Mouse (Mus musculus): ENCODE results near the gene Chil1. TPM values are rescaled to one million over a fixed set of nuclear protein-coding genes. Genes with fewer than 3 reads are reported as not detected.

Chil1 gene
- polyA plus RNA-seq, 1 experiment from 2014 or later = 3.9 TPM

DNA sequence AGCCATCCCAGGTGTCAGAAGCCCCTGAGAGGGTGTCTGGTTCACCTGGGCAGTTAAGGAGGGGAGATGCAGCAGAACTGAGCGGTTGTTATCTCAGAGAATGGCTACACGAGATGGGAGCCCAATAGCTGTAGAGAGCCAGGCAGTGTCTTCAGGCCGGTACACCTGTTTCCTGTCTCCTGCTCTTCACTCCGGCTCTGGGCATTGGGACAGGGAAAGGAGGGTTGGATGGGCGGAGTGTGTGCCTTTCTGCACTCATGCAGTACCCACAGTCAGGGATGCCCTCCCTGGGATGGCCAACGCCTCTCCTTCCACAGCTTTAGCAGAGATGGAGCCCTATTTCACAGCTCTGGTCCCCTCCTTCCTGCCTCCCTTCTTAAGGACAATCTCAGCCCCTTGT lies 29.1 kb downstream of the Chil1 start:
- no peaks in the 10 kb centered on the region for H3K27me3 ChIP-seq (replicated peaks; ENCODE audit: control insufficient read depth, insufficient read depth, low read length)
- H3K4me1 ChIP-seq (ENCODE audit: control insufficient read depth, insufficient read depth, low read depth, low read length) = peaks cover 5% of the 10 kb centered on the region
- H3K36me3 ChIP-seq (ENCODE audit: control insufficient read depth, insufficient read depth, low read length) = no peaks in the 10 kb centered on the region
- no peak overlapping the region for H3K27ac ChIP-seq (ENCODE audit: low read depth, low read length)
- H3K9me3 ChIP-seq (ENCODE audit: control insufficient read depth, low read length) = no peaks in the 10 kb centered on the region
- 80% methylated on average over 6 of the region's 6 CpGs for WGBS
- no peak overlapping the region for H3K9ac ChIP-seq (ENCODE audit: low read depth, low read length)
- no peak for ATAC-seq
- H3K4me3 ChIP-seq (ENCODE audit: low read length) = no peak overlapping the region
- no peak overlapping the region for H3K4me2 ChIP-seq (ENCODE audit: low read length)

DNA sequence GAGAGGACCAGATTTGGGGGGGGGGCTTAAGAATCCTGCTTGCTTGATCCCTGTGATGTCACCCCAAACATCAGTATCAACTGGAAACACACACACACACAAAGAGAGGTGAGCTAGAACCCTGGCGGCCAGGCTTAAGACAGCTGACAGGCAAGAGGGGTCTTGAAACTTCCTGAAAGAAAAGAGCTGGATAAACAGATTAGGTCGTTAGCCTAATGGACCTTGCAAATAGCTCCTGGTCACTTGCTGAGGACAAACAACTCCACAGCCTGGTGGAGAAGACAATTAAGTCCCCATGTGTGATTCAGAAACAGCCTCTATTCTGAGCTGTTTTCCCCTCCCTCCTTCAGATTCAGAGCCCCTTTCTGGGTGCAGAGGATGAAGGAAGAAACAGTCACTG lies 29.7 kb downstream of the Chil1 start:
- Histone ChIP-seq H3K27ac (ENCODE audit: low read depth, low read length) (no peak overlapping the region), H3K9me3 (ENCODE audit: control insufficient read depth, low read length) (no peaks in the 10 kb centered on the region), H3K36me3 (ENCODE audit: control insufficient read depth, insufficient read depth, low read length) (no peaks in the 10 kb centered on the region), H3K9ac (ENCODE audit: low read depth, low read length) (no peak overlapping the region), H3K4me3 (ENCODE audit: low read length) (no peak overlapping the region), H3K27me3 (replicated peaks; ENCODE audit: control insufficient read depth, insufficient read depth, low read length) (no peaks in the 10 kb centered on the region), H3K4me1 (ENCODE audit: control insufficient read depth, insufficient read depth, low read depth, low read length) (peaks cover 10% of the 10 kb centered on the region), H3K4me2 (ENCODE audit: low read length) (no peak overlapping the region)
- no peak for ATAC-seq
- WGBS = 12% methylated on average over 2 of the region's 2 CpGs

DNA sequence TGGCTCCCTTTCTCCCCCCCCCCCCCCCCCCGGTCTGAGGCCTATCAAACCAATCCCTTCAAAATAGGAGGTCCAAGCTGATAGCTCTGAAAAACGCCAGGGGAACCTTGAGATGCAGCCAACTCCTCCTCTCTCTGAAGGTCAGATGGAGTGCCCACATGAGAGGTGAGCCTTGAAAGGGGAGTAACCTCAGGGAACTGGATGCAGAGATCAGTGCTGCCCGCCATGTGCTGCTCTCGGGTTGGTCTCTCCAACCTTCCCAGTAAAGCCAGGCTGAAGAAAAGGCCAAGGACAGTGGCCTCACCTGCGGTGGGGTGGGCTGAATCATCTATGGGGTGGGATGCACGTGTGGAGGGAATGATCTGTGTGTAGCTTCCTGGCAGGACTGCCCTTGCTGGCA lies 30.4 kb downstream of the Chil1 start:
- H3K4me3 ChIP-seq (ENCODE audit: low read length) = no peak overlapping the region
- H3K9me3 ChIP-seq (ENCODE audit: control insufficient read depth, low read length) = no peaks in the 10 kb centered on the region
- ATAC-seq = no peak
- no peak overlapping the region for H3K4me2 ChIP-seq (ENCODE audit: low read length)
- H3K27me3 ChIP-seq (replicated peaks; ENCODE audit: control insufficient read depth, insufficient read depth, low read length) = no peaks in the 10 kb centered on the region
- no peak overlapping the region for H3K27ac ChIP-seq (ENCODE audit: low read depth, low read length)
- 78% methylated on average over 5 of the region's 6 CpGs for WGBS
- no peak overlapping the region for H3K9ac ChIP-seq (ENCODE audit: low read depth, low read length)
- H3K36me3 ChIP-seq (ENCODE audit: control insufficient read depth, insufficient read depth, low read length) = no peaks in the 10 kb centered on the region
- H3K4me1 ChIP-seq (ENCODE audit: control insufficient read depth, insufficient read depth, low read depth, low read length) = peaks cover 11% of the 10 kb centered on the region

DNA sequence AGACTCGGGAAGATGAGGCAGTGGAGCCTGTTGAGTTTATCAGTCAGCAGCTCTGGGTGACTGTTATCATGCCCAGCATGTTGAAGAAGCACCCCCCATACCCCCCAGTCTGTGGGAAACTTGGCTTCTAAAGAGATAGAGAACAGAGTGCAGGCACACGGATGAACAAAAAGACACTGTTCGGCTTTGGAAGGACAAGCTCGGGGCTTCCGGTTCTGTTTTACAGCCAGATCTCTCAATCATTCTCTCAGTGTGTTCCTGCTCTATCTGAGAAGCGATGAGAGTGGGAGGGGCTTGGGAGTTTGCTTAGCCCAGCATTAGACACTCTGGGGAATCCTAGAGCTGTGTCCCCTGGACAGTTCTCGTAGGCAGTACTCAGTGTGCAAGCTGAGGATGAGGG lies 31.4 kb downstream of the Chil1 start:
- WGBS = 72% methylated on average over 7 of the region's 7 CpGs
- Histone ChIP-seq H3K9ac (ENCODE audit: low read depth, low read length) (no peak overlapping the region), H3K4me1 (ENCODE audit: control insufficient read depth, insufficient read depth, low read depth, low read length) (peaks cover 11% of the 10 kb centered on the region), H3K27me3 (replicated peaks; ENCODE audit: control insufficient read depth, insufficient read depth, low read length) (no peaks in the 10 kb centered on the region), H3K36me3 (ENCODE audit: control insufficient read depth, insufficient read depth, low read length) (no peaks in the 10 kb centered on the region), H3K9me3 (ENCODE audit: control insufficient read depth, low read length) (no peaks in the 10 kb centered on the region), H3K4me3 (ENCODE audit: low read length) (no peak overlapping the region), H3K4me2 (ENCODE audit: low read length) (no peak overlapping the region), H3K27ac (ENCODE audit: low read depth, low read length) (no peak overlapping the region)
- peak; percentile 43; the same call in 1 of the 2 replicates for ATAC-seq

DNA sequence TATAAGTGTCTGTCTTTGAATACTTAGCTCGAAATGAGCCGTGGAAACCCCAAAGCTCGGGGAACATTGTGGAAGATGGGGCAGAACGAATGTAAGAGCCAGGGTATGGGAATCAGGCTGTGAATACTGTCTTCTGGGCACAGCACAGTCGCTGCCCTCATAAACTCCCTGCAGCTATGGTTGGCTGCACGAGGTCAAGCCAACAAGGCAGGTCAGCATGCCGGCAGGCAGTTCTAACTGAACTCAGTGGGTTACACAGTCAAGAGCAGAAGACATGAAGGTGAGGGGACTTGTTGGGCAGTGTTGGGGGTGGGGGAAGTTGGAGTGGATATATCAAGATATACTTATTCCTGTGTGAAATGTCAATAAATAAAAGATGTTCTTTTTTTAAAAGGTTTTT lies 33.1 kb downstream of the Chil1 start:
- Histone ChIP-seq H3K27ac (ENCODE audit: low read depth, low read length) (no peak overlapping the region), H3K9me3 (ENCODE audit: control insufficient read depth, low read length) (no peaks in the 10 kb centered on the region), H3K4me3 (ENCODE audit: low read length) (no peak overlapping the region), H3K27me3 (replicated peaks; ENCODE audit: control insufficient read depth, insufficient read depth, low read length) (no peaks in the 10 kb centered on the region), H3K4me2 (ENCODE audit: low read length) (no peak overlapping the region), H3K4me1 (ENCODE audit: control insufficient read depth, insufficient read depth, low read depth, low read length) (peaks cover 11% of the 10 kb centered on the region), H3K36me3 (ENCODE audit: control insufficient read depth, insufficient read depth, low read length) (no peaks in the 10 kb centered on the region), H3K9ac (ENCODE audit: low read depth, low read length) (no peak overlapping the region)
- 49% methylated on average over 7 of the region's 7 CpGs for WGBS
- ATAC-seq = no peak

DNA sequence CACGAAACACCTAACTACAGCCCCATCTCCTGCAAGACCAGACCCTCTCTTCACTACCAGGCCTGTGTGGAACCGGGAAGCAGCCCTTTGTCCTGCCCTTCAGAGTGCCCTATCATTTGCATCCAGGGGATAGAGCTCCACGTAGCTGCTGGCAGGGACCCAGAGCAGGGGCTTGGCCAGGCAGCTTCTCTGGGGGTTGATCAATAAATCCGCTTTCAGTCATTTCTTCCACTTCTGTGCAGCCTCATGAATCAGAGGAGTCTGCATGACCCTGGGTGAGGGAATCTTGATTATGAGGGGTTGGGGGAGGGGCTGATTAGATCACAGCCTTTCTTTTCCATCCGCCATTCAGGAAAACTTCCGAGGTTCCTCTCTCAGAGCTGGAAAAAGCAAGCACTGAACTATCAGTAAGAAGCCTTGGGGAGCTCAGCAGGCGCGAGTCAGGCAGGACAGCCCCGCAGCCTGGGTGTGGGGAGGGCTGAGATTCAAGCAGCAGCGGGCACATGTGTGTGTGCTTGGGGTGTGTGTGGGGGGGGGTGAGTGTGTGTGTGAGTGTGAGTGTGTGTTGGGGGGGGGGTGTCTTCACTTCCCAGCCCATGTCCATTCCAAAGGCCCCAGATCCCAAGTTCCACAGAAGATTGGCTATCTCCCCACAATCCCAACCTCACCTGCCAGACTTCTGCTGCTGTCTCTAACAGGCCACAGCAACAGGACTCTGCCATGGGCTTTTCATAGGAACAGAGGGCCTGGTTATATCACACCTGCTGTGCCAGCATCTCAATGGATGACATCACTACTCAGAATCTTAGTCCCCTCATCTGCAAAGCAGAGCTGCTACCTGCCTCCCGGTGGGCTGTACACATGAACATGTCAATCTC lies 34.0 kb downstream of the Chil1 start:
- H3K27ac ChIP-seq (ENCODE audit: low read depth, low read length) = peak overlapping the region; percentile 24; the same call in 1 of the 2 replicates

DNA sequence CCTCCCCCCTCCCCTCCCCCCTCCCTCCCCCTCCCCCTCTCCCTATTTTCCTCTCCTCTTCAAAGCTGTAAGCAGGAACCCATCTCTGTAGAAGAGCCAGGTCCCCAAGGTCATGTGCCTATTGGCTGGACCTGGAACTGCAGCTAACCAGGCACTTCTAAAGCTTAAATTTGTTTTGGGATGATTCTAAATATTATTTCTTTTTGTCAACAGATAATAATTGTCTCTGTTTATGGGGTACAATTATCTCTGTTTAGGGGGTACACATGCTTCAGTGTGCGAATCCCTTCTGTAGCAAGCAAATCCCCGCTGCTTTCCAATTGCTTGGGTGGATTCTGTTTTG lies 34.6 kb downstream of the Chil1 start:
- H3K27ac ChIP-seq (ENCODE audit: low read depth, low read length) = no peak overlapping the region
- ATAC-seq = no peak
- peaks cover 11% of the 10 kb centered on the region for H3K4me1 ChIP-seq (ENCODE audit: control insufficient read depth, insufficient read depth, low read depth, low read length)
- H3K4me2 ChIP-seq (ENCODE audit: low read length) = no peak overlapping the region
- no peaks in the 10 kb centered on the region for H3K36me3 ChIP-seq (ENCODE audit: control insufficient read depth, insufficient read depth, low read length)
- H3K9ac ChIP-seq (ENCODE audit: low read depth, low read length) = no peak overlapping the region
- no peaks in the 10 kb centered on the region for H3K9me3 ChIP-seq (ENCODE audit: control insufficient read depth, low read length)
- no peaks in the 10 kb centered on the region for H3K27me3 ChIP-seq (replicated peaks; ENCODE audit: control insufficient read depth, insufficient read depth, low read length)
- WGBS = 92% methylated on average over 2 of the region's 2 CpGs
- H3K4me3 ChIP-seq (ENCODE audit: low read length) = no peak overlapping the region

More for the DNA sequence above, 34.0 kb downstream of the Chil1 start:
- 17% methylated on average over 10 of the region's 11 CpGs for WGBS
- Histone ChIP-seq H3K4me1 (ENCODE audit: control insufficient read depth, insufficient read depth, low read depth, low read length) (peaks cover 11% of the 10 kb centered on the region), H3K9ac (ENCODE audit: low read depth, low read length) (peak overlapping the region; percentile 13; the same call in 1 of the 2 replicates), H3K9me3 (ENCODE audit: control insufficient read depth, low read length) (no peaks in the 10 kb centered on the region), H3K27me3 (replicated peaks; ENCODE audit: control insufficient read depth, insufficient read depth, low read length) (no peaks in the 10 kb centered on the region), H3K36me3 (ENCODE audit: control insufficient read depth, insufficient read depth, low read length) (no peaks in the 10 kb centered on the region), H3K4me3 (ENCODE audit: low read length) (no peak overlapping the region), H3K4me2 (ENCODE audit: low read length) (no peak overlapping the region)
- no peak for ATAC-seq

DNA sequence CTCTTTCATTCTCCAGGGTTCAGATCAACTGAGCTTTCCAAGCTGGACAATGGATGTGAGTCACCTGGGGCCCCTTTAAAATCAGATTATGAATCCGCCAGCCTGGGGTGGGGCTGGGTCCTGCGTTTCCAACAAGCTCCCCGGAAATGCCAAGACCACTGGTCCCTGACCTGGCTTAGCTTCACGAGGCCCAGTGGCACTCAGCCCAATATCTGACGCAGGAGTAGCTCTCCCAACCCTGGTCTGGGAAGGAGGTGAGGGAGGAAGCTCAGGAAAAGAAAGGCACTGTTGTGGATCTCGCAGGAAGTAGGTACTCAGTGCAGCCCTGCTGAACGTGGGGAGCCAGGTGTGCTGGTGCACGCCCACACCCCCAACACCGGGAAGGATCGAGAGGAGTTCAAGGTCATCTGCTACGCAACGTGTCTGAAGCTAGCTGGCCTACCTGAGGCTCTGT lies 35.1 kb downstream of the Chil1 start:
- Histone ChIP-seq H3K4me3 (ENCODE audit: low read length) (no peak overlapping the region), H3K4me1 (ENCODE audit: control insufficient read depth, insufficient read depth, low read depth, low read length) (peaks cover 11% of the 10 kb centered on the region), H3K9ac (ENCODE audit: low read depth, low read length) (no peak overlapping the region), H3K27ac (ENCODE audit: low read depth, low read length) (no peak overlapping the region), H3K36me3 (ENCODE audit: control insufficient read depth, insufficient read depth, low read length) (no peaks in the 10 kb centered on the region), H3K4me2 (ENCODE audit: low read length) (no peak overlapping the region), H3K9me3 (ENCODE audit: control insufficient read depth, low read length) (no peaks in the 10 kb centered on the region), H3K27me3 (replicated peaks; ENCODE audit: control insufficient read depth, insufficient read depth, low read length) (no peaks in the 10 kb centered on the region)
- 77% methylated on average over 12 of the region's 12 CpGs for WGBS
- no peak for ATAC-seq

DNA sequence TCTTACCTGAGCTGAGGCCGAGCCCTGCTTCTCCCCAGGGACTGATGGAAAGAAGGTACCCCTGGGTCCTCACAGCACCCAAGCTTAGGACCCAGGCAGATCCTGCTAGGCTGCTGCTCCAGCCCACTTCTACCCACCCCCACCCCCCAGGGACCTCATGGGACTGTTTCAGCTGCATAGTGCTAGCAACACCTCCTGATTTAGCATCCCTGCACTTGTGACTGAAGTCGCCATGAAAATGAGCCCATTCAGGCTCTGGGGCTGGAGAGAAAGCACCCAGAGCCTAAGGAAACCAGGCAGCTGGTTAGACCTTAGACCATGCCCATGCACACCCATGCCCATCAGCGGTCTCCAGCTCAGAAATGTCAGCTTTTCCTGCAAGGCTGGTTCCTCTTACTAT lies 36.0 kb downstream of the Chil1 start:
- Histone ChIP-seq H3K27ac (ENCODE audit: low read depth, low read length) (no peak overlapping the region), H3K36me3 (ENCODE audit: control insufficient read depth, insufficient read depth, low read length) (no peaks in the 10 kb centered on the region), H3K4me2 (ENCODE audit: low read length) (no peak overlapping the region), H3K9me3 (ENCODE audit: control insufficient read depth, low read length) (no peaks in the 10 kb centered on the region), H3K4me3 (ENCODE audit: low read length) (no peak overlapping the region), H3K9ac (ENCODE audit: low read depth, low read length) (no peak overlapping the region), H3K27me3 (replicated peaks; ENCODE audit: control insufficient read depth, insufficient read depth, low read length) (no peaks in the 10 kb centered on the region), H3K4me1 (ENCODE audit: control insufficient read depth, insufficient read depth, low read depth, low read length) (peaks cover 11% of the 10 kb centered on the region)
- ATAC-seq = no peak
- 90% methylated on average over 3 of the region's 3 CpGs for WGBS
